Mouse (Mus musculus) left cerebral cortex, postnatal 25 days (tissue): ENCODE results near the gene 4930432K21Rik. TPM values are rescaled to one million over a fixed set of nuclear protein-coding genes. Genes with fewer than 3 reads are reported as not detected.
A peak's percentile ranks its signal among the peaks of the same experiment; 100 is the strongest.

ENCODE experiments used
- DNase-seq, 2 experiments: peaks; one replicate each; pipeline ENCODE4 v3.0.0; 2022; ENCODE audit warnings: low spot score in 2 of 2, mixed read lengths in 1 of 2
- intact Hi-C: fragments of 180-260 bp; cut with DNase I; formaldehyde crosslinking; loops from one replicate; pipeline ENCODE4 v1.15.1; 2025
- total RNA-seq, 2 experiments: library from RNA; stranded (reverse); gene quantifications; 2 replicates each; pipeline ENCODE4 v1.2.3; 2021

Gene 4930432K21Rik
- total RNA-seq = 1 to 10 TPM; 1.4 to 1.6 TPM

DNA sequence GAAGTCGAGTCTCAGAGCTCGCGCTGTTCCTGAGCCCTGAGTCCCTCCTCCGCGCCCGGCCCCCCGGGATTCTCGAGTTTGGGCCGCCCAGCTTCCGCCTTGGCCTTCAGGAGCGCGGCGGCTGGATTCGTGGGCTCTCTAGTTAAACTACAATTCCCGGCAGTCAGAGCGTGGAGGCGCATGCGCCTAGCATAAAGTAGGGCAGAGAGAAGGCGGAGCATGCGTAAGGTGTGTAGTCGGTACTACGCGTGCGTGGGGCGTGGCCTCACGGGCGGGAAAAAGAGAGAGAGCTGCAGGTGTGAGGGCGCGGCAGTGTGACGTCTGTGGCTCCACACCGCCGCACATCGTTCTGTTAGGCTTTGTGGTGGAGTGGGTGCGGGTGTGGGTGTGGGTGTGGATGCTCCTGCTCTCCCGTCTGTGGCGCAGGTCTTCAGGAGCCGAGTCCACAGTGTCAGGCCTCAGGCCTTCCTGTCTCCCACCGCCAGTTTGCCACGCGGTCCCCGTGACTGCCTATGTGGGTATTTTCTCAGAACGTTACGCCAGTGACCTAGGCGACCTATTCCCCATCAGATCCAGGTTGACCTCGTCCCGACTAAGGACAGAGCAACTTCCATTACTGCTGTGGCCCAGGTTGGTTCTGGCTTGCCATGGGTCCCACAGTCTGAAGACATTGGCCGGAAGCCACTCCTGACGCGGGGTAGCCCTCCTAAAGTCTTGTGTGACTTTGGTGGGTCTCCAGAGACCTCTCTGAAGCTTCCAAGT lies at the start of gene 4930432K21Rik, which contains the start of gene Cc2d1a:
TSS of gene 4930432K21Rik (plus strand) at position 257 of the 762 bp plus-strand sequence.
TSS of gene Cc2d1a (minus strand) at position 168 of the 762 bp plus-strand sequence.
- intact Hi-C loops = no loop called here
- peak; percentile 93 to 98 for DNase-seq

DNA sequence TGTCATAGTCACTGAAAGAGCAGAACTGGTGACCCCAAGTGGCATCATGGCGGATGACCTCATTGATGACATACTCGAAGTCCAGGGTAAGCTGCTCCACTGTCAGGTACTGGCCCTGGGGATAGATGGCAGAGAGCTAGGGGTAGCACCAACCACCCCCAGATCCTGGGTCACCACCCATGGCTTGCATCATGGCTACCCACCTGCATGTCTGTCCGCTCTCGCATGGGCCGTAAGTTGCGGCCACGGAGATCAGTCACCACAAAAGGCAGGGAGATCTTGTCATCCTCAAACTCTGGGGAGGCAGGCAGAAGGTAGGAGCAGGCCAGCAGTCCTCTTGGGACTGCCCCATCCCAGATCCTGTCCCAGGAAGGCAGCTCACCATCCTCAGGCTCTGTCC lies 49.4 kb upstream of the 4930432K21Rik start:
- intact Hi-C loops = no loop called here
- DNase-seq = no peak

DNA sequence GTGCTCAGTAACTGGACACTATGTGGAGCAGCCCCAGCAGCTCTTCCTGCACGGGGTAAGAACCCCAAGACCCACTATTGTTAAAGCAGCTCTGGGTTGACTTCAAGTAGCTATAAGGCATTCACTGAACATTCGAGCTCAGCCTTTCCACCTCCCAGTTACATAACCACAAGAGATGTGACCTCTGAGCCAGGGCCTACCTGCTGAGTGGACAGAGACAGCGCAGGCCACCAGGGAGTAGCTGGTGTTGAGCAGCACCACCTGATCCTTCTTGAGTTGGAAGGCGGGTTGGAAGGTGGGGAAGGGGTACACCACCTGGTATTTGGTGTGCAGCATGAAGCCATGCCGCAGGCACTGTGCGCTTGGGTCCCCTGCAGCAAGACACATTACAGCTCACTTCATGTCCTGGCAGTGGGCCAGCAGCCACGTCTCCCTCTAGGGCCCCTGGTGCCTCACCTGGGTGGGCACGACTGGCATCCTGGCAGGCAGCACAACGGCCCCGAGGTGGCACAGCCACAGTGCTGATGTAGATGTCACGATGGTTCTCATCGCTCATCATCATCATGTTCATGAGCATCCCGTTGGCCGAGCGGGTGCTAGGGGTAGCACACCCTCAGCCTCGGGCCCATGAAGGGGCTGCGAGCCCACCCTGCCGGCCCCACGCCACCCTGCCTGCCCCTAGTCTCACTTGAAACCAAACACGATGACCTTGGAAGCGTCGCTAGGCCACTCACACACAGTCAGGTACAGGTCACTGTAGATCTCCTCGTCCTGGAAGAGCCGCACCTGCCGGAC lies 46.2 kb upstream of the 4930432K21Rik start:
- no peak for DNase-seq
- intact Hi-C loops = no loop called here

DNA sequence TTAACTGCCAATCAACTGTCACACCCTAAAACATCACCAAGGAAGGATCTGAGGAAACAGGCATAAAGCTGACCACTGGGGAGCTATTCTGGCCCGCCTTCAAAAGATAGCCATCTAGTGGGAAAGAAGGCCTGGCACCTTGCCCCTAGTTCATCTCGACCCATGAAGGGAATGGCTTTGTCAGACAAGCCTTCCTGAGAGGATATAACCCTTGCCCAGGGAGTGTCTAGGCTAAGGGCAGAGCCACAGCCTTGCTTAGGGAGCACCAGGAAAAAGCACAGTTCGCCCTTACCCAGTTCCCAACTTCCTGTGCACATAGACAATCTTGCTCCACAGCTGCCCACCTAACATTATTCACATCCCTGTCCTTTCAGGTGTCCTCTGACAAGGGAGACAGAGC lies 44.2 kb upstream of the 4930432K21Rik start:
- no peak for DNase-seq
- intact Hi-C loops = no loop called here

DNA sequence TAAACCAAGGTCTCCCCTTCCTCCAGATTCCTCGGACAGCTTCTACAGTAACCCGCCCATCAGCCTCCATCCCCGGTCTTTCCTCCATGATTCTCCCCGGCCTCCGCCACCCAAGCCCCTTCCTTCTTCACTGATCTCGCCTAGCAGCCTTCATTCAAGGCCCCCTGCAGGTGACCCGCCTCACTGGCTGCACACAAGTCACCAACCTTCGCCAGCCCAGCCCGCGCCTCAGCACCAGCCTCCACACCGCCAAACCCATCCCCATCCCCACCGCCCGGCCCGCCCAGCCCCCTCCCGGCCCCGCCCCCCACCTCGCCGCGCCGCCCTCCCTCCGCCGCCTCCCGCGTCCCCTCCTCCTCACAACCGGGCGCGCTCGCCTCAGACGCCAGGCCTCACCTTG lies 43.6 kb upstream of the 4930432K21Rik start:
- DNase-seq = peak in 1 of 2 experiments; percentile 40

DNA sequence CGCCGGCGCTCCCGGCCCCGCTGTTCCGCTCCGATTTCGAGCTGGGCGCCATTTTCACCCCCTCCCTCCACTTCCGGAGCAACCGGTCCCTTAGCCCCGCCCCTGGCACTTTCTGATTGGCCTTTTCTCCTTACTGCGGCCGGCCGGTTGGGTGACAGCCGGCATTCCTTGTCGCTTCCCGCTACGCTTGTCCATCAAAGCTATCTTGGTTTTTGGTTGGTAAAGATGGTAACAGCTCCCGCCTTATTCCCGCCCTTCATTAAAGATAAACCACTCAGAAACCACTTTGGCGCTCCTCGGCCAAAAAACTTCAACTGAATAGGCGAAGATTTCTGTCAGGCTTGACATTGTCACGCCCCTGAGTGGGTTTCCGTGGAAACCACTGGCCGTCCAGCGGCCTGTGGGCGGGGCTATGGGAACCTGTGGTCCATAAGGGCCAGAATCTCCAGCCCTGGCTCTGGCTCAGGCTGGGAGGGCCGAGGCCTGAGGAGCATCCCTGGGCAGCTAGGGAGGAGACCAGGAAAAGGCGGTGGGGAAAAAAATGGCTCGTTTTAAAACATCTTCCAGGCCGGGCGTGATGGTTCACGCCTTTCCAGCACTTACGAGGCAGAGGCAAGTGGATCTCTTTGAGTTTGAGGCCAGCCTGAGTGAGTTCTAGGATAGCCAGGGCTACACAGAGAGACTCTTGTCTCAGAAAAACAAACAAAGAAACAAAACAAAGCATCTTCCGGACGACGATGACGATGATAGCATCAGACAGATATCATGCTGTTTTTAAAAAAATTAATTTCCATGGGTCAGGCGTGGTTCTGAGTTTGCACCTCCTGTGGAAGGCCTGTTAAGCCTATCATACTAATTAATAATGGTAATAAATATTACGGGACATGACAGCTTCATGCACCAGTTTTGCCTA lies 42.9 kb upstream of the 4930432K21Rik start, which contains the start of gene Dcaf15:
TSS of gene Dcaf15 (minus strand) at position 72 of the 913 bp plus-strand sequence.
- intact Hi-C loops = loop anchor here (5.0 kb wide), 1 partner anchor 68 kb away; no protein-coding TSS in a partner anchor
- DNase-seq = peak; percentile 98 to 99

More for the DNA sequence above, 43.6 kb upstream of the 4930432K21Rik start:
- intact Hi-C loops = no loop called here

DNA sequence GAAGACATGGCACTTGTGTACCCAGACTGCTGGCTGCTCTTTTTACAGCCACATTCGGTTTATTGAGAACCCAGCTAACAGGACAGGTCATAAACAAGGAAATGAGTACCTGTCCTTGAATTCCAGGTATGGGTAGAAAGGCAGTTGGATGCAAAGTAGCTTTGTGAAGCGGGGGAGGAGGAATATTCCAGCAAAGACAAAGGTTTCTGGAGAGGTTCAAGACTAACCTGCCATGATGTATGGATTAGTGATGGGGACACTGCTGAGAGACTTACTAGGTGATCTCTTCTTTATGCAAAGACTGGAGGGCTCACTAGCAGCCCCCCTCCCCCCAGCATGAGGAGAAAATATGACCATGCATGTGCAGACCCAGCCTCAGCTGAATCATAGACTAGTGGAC lies 42.1 kb upstream of the 4930432K21Rik start:
- intact Hi-C loops = loop anchor here (5.0 kb wide), 1 partner anchor 68 kb away; no protein-coding TSS in a partner anchor
- DNase-seq = no peak

DNA sequence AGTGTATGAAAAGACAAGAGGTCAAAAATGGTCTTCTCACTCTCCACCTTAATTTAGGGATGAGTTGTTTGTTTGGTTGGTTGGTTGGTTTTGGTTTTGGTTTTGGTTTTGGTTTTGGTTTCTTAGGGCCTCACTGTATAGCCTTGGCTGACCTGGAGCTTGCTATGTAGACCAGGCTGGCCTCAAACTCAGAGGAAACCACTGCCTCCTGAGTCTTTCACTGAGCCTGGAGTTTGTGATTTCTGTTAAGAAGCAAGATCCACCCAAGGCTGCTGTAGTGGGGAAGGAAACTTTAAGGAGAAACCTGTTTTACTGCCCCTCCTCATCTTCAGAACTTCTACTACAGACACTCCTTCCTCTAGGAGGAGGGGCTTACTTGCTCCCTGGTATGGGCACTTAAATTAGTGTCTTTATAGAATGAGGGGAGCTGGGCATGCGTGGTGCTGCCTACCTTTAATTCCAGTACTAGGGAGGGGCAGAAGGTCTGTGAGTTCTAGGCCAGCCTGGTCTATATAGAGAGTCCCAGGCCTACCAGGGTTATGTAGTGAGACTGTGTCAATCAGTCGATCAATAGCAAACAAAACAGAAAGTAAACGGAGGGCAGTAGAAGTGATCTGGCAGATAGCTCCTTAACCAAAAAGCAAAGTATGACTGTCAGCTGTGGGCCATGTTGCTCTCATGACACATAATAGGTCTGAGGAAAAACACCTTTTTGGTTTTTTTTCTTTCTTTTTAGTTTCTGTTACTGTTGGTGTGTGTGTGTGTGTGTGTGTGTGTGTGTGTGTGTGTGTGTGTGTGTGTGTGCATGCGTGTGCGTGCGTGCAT lies 41.4 kb upstream of the 4930432K21Rik start:
- no peak for DNase-seq
- intact Hi-C loops = loop anchor here (5.0 kb wide), 1 partner anchor 69 kb away; no protein-coding TSS in a partner anchor

DNA sequence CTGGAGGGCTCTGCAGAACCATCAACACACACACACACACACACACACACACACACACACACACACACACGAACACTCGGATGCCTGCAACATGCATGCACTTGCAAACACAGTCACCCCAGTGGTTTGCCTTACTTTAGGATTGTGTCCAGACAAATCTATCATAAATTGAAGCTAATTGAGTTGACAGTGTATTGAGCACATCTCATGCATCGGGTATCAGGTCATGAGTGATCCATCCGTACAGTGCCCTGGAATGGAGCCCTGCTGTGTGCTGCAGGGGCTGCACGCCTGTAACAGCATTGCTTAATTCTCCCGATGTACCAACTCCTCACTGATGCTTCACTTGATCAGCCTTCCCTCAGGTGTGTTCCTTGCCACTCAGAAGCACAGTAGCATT lies 32.2 kb upstream of the 4930432K21Rik start:
- no peak for DNase-seq
- intact Hi-C loops = no loop called here

DNA sequence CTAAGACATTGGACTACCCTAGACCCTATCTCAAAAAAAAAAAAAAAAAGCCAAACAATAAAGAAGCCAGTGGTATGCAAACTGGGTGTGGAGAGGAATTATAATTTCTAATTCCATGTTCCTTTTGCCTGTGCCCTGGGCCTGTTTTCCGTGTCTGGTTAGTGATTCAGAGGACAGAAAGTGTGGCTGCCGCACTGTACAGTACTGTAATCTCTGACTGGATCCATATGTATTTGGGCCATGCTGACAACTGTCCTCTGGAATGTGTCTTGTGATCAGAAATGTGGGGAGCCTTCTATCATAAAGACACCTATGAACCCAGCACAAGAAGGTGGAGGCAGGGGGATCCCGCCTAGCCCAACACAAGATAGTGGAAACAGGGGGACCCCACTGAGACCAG lies 25.7 kb upstream of the 4930432K21Rik start:
- intact Hi-C loops = no loop called here
- DNase-seq = no peak

DNA sequence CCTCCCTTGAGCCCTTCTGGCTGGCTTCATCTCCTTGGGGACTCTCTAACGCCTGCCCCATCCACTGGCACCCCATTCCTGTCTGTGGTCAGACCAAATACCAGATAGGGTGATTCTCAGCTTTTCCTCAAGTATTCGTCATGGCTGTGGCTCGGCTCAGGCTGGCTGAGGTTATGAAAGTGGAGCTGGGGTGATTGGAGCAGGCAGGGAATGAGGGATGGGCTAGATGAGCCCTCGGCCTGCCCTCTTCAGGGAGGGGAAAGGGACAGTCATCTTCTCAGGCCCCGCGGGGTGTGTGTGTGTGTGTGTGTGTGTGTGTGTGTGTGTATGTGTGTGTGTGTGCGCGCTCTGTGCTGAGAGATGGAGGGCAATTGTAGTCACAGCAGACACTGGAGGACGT lies 22.2 kb upstream of the 4930432K21Rik start, which contains the start of gene Podnl1:
TSS of gene Podnl1 (plus strand) at position 334 of the 400 bp plus-strand sequence.
- intact Hi-C loops = no loop called here
- DNase-seq = no peak

DNA sequence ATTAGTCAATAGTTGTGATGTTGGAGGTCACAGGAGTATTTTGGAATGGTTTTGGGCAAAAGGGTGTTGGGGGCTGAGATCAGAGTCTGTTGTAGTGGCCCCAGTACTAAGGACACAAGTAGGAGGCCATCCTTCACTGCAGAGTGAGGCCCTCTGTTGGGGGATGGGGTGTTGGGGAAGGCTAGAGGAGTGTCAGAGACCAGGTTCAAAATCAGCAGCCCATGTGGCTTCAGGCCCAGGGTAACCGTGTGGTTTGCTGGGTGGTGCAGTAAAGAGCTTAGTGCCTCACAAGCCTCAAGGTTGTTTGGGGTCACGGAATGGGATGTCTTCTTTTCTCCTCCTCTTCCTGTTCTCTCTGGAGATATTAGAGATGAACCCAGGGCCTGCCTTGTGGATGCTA lies 21.1 kb upstream of the 4930432K21Rik start:
- intact Hi-C loops = no loop called here
- DNase-seq = no peak

DNA sequence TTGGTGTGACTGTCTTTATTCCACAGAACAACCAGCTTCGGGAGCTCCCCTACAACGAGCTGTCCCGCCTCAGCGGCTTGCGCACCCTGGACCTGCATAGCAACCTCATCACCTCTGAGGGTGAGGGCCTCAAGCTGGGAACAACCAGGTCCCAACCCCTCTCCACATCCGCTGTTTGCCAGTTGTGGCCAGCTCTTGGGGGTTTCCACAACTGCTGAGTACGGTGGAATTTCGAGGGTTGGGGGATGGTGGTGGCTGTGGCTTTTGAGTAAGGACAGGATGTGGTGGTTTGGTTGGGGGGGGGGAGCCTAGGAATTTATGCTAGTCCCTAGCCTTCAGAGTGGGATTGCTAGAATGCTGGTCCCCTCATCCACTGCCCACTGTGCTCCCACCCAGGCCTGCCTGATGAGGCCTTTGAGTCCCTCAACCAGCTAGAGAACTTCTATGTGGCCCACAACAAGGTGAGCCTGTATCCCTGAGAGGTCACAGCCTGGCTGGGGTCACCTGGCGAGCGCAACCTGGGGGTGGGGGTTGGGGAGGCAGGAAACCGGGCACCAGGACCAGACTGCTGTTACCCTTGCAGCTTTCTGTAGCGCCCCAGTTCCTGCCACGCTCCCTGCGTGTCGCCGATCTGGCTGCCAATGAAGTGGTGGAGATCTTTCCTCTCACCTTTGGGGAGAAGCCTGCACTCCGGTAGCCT lies 20.5 kb upstream of the 4930432K21Rik start:
- intact Hi-C loops = no loop called here
- no peak for DNase-seq

DNA sequence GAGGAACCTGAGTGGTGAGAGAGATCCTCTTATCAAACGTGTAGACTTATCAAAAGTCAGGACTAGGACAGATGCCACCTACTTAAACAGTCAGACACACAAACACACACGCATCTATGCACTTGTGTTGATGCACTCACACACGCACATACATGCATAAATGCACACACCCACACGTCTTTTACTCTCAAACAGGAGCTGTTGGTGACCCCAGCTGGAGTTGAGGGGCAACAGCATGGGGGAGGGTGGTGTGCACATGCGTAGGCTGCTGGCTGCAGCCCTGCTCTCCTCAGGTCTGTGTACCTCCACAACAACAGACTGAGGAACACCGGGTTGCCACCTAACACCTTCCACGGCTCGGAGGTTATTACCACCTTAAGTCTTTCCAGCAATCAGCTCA lies 19.5 kb upstream of the 4930432K21Rik start:
- intact Hi-C loops = no loop called here
- DNase-seq = no peak

DNA sequence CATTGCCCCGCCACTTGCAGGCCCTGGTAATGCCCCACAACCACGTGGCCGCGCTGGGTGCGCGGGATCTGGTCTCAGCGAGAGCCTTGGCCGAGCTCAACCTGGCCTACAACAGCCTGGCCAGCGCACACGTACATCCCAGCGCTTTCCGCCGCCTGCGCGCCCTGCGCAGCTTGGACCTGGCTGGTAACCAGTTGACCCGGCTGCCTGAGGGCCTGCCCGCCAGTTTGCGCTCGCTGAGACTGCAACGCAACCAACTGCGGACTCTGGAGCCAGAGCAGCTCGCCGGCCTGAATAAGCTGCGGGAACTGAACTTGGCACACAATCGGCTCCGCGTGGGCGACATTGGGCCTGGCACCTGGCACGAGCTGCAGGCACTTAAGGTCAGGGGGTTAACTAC lies 17.0 kb upstream of the 4930432K21Rik start:
- intact Hi-C loops = no loop called here
- peak in 1 of 2 experiments; percentile 15 for DNase-seq

DNA sequence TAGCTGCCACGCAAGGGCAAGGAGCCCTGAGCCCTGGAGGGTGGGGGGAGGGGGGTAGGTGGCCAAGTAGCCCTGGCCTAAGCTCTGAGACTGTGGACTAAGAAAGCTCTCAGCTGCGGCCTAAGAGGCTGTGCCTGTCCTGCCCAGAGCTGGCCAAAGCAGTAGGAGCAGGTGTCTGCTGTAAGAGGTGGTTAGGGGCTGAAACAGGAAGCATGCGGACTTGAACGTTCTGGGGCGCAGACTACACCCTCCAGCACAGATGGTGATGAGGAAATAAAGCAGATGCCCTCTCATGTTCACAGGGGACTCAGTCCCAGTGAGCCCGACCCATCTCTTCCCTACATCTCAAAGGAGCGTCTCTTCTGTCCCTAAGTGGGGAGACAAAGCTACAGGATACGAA lies 15.6 kb upstream of the 4930432K21Rik start:
- intact Hi-C loops = no loop called here
- DNase-seq = no peak

DNA sequence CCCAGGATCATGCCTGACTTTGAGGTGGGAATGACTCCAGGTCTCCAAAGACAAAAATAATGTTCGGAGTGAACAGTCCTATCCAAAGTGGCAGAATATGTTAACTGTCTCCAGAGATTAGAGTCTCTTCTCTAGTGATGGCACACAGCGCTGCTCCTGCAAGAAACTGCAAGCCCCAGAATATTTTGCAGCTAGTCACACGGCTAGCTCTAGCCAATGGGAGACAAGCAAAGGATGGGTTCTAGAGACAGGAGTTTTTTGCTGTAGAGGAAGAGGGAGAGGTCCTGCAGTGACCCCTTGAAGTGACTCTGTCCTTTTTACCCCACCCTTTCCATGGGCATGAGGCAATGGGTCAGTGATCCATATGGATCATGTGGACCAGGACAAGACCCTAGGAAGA lies 10.0 kb upstream of the 4930432K21Rik start:
- intact Hi-C loops = no loop called here
- DNase-seq = no peak

DNA sequence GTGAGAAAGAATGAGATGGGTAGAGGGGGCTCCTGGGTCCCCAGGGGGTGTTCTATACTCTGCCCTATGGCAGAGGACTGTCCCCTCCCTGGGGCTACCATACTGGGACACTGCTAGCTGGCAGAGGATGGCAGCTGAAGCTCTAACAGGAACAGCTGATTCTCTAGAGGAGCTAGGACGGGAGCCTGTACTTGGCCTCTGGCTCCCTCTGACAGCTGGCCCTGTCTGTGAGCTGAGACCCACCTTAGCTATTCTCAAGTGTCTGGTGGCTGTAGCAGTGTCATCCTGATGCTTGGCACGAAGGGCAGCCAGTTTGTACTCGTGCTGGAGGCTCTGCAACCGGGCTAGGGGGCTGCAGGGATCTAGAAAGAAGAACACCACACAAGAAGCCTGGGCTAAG lies 7.0 kb upstream of the 4930432K21Rik start:
- intact Hi-C loops = no loop called here
- no peak for DNase-seq
